In genomic region chr16:38090341-38091005, GRCm38 (mm10) we compare ENCODE assay signal across 9 mouse cellular contexts. TPM values are rescaled to one million over a fixed set of nuclear protein-coding genes. Genes with fewer than 3 reads are reported as not detected.
DNase-seq lines count a peak whose midpoint lies in the region; ATAC-seq lines count a peak whose summit lies in the region.
"Had no signal": no experiment of that assay in that cellular context is flagged by ENCODE, and none has a peak within 500 bp of the region (broad histone marks: within the 10 kb centered on the region; RNA-seq: fewer than 3 reads in every experiment).

No protein-coding gene starts in this region.

- H3K9me3 ChIP-seq in intestine, embryonic 14.5 days (ENCODE audit: control insufficient read depth, low read length), result no peaks in the 10 kb centered on the region
- no peaks in the 10 kb centered on the region for H3K9me3 ChIP-seq in midbrain, embryonic 14.5 days (ENCODE audit: control insufficient read depth, low read length)

- peak overlapping the region; percentile 93 for H3K9ac ChIP-seq in intestine, embryonic 14.5 days (ENCODE audit: low read length)
- peak overlapping the region; percentile 99 for H3K9ac ChIP-seq in midbrain, embryonic 14.5 days (replicated peaks; ENCODE audit: low read length)

- no peak for ATAC-seq in intestine, embryonic 14.5 days (replicated peaks; ENCODE audit: low FRiP score, low TSS enrichment, low read depth)
- ATAC-seq in midbrain, embryonic 14.5 days (ENCODE audit: low FRiP score, low TSS enrichment), result no peak

- peaks cover 22% of the 10 kb centered on the region; the same call in 1 of the 2 replicates for H3K4me1 ChIP-seq in intestine, embryonic 14.5 days (replicated peaks; ENCODE audit: control insufficient read depth, insufficient read depth, low read length)
- peaks cover 28% of the 10 kb centered on the region for H3K4me1 ChIP-seq in midbrain, embryonic 14.5 days (ENCODE audit: control insufficient read depth, insufficient read depth, low read length)

- under 1% methylated on average over 17 of the region's 17 CpGs for WGBS in intestine, embryonic 14.5 days
- under 1% methylated on average over 17 of the region's 17 CpGs for WGBS in midbrain, embryonic 14.5 days

- peak overlapping the region; percentile 64 for H3K4me2 ChIP-seq in intestine, embryonic 14.5 days (ENCODE audit: low read length)
- peak overlapping the region; percentile 93 for H3K4me2 ChIP-seq in midbrain, embryonic 14.5 days (ENCODE audit: low read length)

- H3K27ac ChIP-seq in intestine, embryonic 14.5 days (ENCODE audit: low read depth), result peak overlapping the region; percentile 100
- peak overlapping the region; percentile 99 for H3K27ac ChIP-seq in midbrain, embryonic 14.5 days (replicated peaks; ENCODE audit: low read depth, low read length)

- H3K4me3 ChIP-seq in intestine, embryonic 14.5 days (ENCODE audit: low read depth, low read length), result peak overlapping the region; percentile 77
- H3K4me3 ChIP-seq in midbrain, embryonic 14.5 days (replicated peaks; ENCODE audit: low read depth, low read length), result peak overlapping the region; percentile 95

- no peaks in the 10 kb centered on the region for H3K27me3 ChIP-seq in intestine, embryonic 14.5 days (replicated peaks; ENCODE audit: control insufficient read depth, insufficient read depth, low read length)
- H3K27me3 ChIP-seq in midbrain, embryonic 14.5 days (ENCODE audit: control insufficient read depth, insufficient read depth, low read length), result no peaks in the 10 kb centered on the region
- H3K27me3 ChIP-seq: Patski had no signal

- DNase-seq in cerebellum, adult 9-10 months, result peak; percentile 56
- no peak for DNase-seq in cerebellum, adult 8-10 months
- DNase-seq in 3T3-L1 (ENCODE audit: low read depth, low spot score), result peak; percentile 43
- DNase-seq in embryo, embryonic 9.5 days (ENCODE audit: extremely low spot score), result peak; percentile 51
- peak; percentile 63 for DNase-seq in intestine, embryonic 14.5 days (ENCODE audit: low spot score)
- peak; percentile 50 for DNase-seq in midbrain, embryonic 14.5 days
- no peak for DNase-seq in layer of hippocampus, adult 9-11 months
- no peak for DNase-seq in gastrocnemius, adult 18-20 months (ENCODE audit: low spot score)

- peaks cover 4% of the 10 kb centered on the region; the same call in 1 of the 2 replicates for H3K36me3 ChIP-seq in intestine, embryonic 14.5 days (ENCODE audit: control insufficient read depth, insufficient read depth, low read length)
- no peaks in the 10 kb centered on the region for H3K36me3 ChIP-seq in midbrain, embryonic 14.5 days (ENCODE audit: control insufficient read depth, insufficient read depth, low read length)

RNA-seq across cellular contexts. Expression of gene Gsk3b, which starts 1.7 kb away (rescaled TPM):
- 63.9 and 66.0 TPM in 2 replicates for polyA plus RNA-seq in intestine, embryonic 14.5 days (2014; fragmentation: Nextera tagmentation; extraction: Ambion mirVana)
- 197 and 216 TPM in 2 replicates for polyA plus RNA-seq in midbrain, embryonic 14.5 days (2014; fragmentation: Nextera tagmentation; extraction: Ambion mirVana)
- 10 to 100 TPM; 58.8 to 66.5 TPM for total RNA-seq in gastrocnemius, adult 18-20 months (2021)

Comparison
In these comparisons a context has a peak if more than half of its experiments do, and no peak if none do; other contexts are left out.
1. DNase-seq: peak in cerebellum, adult 9-10 months (single experiment), 3T3-L1 (single experiment), embryo, embryonic 9.5 days (single experiment), intestine, embryonic 14.5 days (single experiment) and midbrain, embryonic 14.5 days (single experiment); none in cerebellum, adult 8-10 months (single experiment), layer of hippocampus, adult 9-11 months (single experiment) and gastrocnemius, adult 18-20 months (single experiment).